Mouse (Mus musculus): ENCODE data around the gene Nrxn3. TPM values are rescaled to one million over a fixed set of nuclear protein-coding genes. Genes with fewer than 3 reads are reported as not detected.

The Nrxn3 gene
- polyA plus RNA-seq, 1 experiment: 3.0 TPM

DNA sequence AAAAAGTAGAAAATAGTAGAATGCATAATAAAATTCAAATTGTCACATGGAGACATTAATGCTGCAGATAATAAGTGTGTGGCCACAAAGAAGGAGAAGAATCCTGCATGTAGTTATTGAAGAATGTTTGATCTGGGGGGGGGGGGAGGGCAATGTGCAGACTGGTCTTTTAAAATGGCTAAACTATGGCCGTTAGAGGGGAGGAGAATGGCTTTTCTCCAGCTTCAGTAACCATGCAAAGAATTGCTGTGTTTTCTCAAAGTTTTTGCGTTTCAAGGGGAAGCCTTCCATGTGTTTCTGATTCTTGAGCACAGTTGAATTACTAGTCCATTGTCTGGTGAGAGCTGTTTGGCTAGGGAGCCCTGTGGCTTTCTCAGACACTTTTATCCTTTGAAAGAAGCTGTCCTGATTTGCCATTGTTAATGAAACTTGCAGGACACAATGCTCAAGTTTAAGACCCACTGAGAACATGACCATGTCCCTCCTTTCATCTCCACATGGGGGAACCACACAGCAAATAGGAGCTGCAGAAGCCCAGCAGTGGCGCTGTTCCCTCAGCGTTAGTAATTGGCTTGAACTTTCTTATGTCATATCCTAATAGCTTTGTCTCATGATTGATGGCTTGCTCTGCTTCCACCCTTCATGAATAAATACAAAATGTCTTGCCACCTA is 808.1 kb downstream of the Nrxn3 start:
- Histone ChIP-seq H3K27me3 (ENCODE audit: control insufficient read depth, insufficient read depth, insufficient read length) (no peaks in the 10 kb centered on the region), H3K4me3 (no peak overlapping the region), H3K4me2 (ENCODE audit: low read depth) (no peak overlapping the region), H3ac (ENCODE audit: control insufficient read depth, insufficient read length) (no peak overlapping the region), H3K79me2 (ENCODE audit: control insufficient read depth, insufficient read depth) (no peaks in the 10 kb centered on the region), H3K36me3 (ENCODE audit: control insufficient read depth, insufficient read depth) (no peaks in the 10 kb centered on the region)
- no peak for TF ChIP-seq MYOG (IDR thresholded peaks at IDR 0.05; ENCODE audit: control insufficient read depth in 1 of 3, insufficient read depth in 1 of 3, insufficient read length in 2 of 3, low read depth in 2 of 3)
- no peak for TF ChIP-seq MAX (IDR thresholded peaks at IDR 0.05; ENCODE audit: low read depth)
- no peak for TF ChIP-seq TCF12 (IDR thresholded peaks at IDR 0.05; ENCODE audit: insufficient read depth, poor library complexity, severe bottlenecking)
- no peak for TF ChIP-seq REST (IDR thresholded peaks at IDR 0.05; ENCODE audit: insufficient read depth, insufficient read length)
- TF ChIP-seq MYOD1 (IDR thresholded peaks at IDR 0.05; ENCODE audit: control insufficient read depth in 1 of 3, insufficient read length in 2 of 3, low read depth in 2 of 3): no peak

DNA sequence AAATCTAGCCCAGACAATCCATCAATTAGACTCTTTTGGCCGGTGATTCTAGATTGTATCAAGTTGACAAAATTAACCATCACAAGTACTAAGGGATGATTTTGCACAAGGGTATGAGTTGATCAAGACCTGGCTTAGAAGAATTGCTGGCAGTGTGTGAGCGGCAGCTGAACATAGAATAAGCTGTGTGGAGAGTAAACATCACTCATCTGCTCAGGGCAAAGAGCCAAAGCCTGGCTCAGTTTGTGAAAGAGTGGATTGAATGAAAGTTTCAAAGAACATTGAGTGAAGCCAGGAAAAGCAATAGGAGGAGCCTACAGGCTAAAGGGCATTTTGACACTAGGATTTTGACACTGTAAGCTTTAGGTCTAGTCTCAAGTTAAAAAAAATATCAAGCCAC is 828.6 kb downstream of the Nrxn3 start:
- H3K4me2 ChIP-seq (ENCODE audit: low read depth): no peak overlapping the region
- no peaks in the 10 kb centered on the region for H3K36me3 ChIP-seq (ENCODE audit: control insufficient read depth, insufficient read depth)
- no peak overlapping the region for H3K4me3 ChIP-seq
- no peaks in the 10 kb centered on the region for H3K27me3 ChIP-seq (ENCODE audit: control insufficient read depth, insufficient read depth, insufficient read length)
- TF ChIP-seq MYOG (IDR thresholded peaks at IDR 0.05; ENCODE audit: control insufficient read depth in 1 of 3, insufficient read depth in 1 of 3, insufficient read length in 2 of 3, low read depth in 2 of 3) (no peak), MYOD1 (IDR thresholded peaks at IDR 0.05; ENCODE audit: control insufficient read depth in 1 of 3, insufficient read length in 2 of 3, low read depth in 2 of 3) (no peak), POLR2A (IDR thresholded peaks at IDR 0.05; ENCODE audit: insufficient read length, low read depth) (no peak), USF1 (IDR thresholded peaks at IDR 0.05; ENCODE audit: low read depth) (no peak), REST (IDR thresholded peaks at IDR 0.05; ENCODE audit: insufficient read depth, insufficient read length) (no peak), CEBPB (IDR thresholded peaks at IDR 0.05; ENCODE audit: insufficient read depth, poor library complexity, severe bottlenecking) (no peak), SRF (IDR thresholded peaks at IDR 0.05; ENCODE audit: control insufficient read depth, insufficient read length, low read depth) (no peak), POLR2AphosphoS2 (IDR thresholded peaks at IDR 0.05; ENCODE audit: insufficient read length, low read depth) (no peak), E2F4 (IDR thresholded peaks at IDR 0.05; ENCODE audit: insufficient read depth) (no peak), TCF12 (IDR thresholded peaks at IDR 0.05; ENCODE audit: insufficient read depth, poor library complexity, severe bottlenecking) (no peak), MAX (IDR thresholded peaks at IDR 0.05; ENCODE audit: low read depth) (no peak), TCF3 (IDR thresholded peaks at IDR 0.05; ENCODE audit: insufficient read length, low read depth) (no peak)
- H3ac ChIP-seq (ENCODE audit: control insufficient read depth, insufficient read length): no peak overlapping the region
- H3K79me2 ChIP-seq (ENCODE audit: control insufficient read depth, insufficient read depth): no peaks in the 10 kb centered on the region

DNA sequence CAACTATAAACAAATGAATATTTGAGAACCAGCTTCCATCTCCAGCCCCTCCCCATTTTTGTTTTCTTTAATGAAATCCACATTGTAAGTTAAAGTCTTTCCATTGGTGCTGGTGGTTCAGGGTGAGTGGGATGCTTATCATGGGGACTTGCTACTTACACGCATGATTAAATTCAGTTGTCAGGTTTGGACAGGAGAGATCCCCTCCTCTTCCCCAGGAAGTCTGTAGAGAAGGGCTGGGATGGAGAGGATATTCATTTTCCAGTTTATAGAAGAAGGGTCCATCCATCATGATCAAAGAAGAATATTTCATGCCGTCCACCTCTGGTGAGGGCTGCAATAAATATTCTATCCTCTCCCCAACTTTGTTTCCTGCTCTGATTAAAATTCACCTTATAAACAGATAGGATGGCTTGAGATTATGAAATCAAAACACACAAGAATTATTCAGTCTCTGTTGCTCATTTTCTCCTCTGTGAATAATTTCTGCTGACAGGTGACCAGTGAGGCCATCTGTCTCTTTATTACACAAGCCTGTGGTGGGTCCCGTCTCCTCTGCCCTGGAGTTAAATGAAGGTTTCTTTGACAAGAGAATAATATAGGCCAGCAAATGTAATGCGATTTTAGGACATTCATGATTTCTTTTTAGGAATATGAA is 830.7 kb downstream of the Nrxn3 start:
- Histone ChIP-seq H3K36me3 (ENCODE audit: control insufficient read depth, insufficient read depth) (no peaks in the 10 kb centered on the region), H3K4me3 (no peak overlapping the region), H3K79me2 (ENCODE audit: control insufficient read depth, insufficient read depth) (no peaks in the 10 kb centered on the region), H3K4me2 (ENCODE audit: low read depth) (no peak overlapping the region), H3ac (ENCODE audit: control insufficient read depth, insufficient read length) (no peak overlapping the region), H3K27me3 (ENCODE audit: control insufficient read depth, insufficient read depth, insufficient read length) (no peaks in the 10 kb centered on the region)
- no peak for TF ChIP-seq MYOD1 (IDR thresholded peaks at IDR 0.05; ENCODE audit: control insufficient read depth in 1 of 3, insufficient read length in 2 of 3, low read depth in 2 of 3)
- no peak for TF ChIP-seq POLR2A (IDR thresholded peaks at IDR 0.05; ENCODE audit: insufficient read length, low read depth)
- no peak for TF ChIP-seq REST (IDR thresholded peaks at IDR 0.05; ENCODE audit: insufficient read depth, insufficient read length)

DNA sequence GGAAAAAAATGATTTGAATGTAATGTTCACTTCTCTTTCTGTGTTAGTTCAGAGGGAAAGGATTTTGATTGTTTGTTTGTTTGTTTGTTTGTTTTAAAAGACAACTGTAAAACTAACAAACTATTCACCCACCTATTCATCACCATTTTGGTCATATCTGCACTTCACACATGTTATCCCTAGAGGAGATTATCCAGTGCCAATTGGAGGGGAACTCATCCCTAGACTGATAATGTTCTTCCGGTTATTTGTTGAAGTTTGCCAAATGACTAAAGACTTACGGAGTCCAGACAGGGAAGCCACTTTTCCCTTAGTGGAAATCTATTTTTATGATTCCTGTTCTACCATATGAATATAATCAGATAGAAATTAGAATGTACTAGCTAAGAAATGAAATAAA is 831.5 kb downstream of the Nrxn3 start:
- no peak for TF ChIP-seq SRF (IDR thresholded peaks at IDR 0.05; ENCODE audit: control insufficient read depth, insufficient read length, low read depth)
- TF ChIP-seq MYOD1 (IDR thresholded peaks at IDR 0.05; ENCODE audit: control insufficient read depth in 1 of 3, insufficient read length in 2 of 3, low read depth in 2 of 3): no peak
- no peak for TF ChIP-seq MYOG (IDR thresholded peaks at IDR 0.05; ENCODE audit: control insufficient read depth in 1 of 3, insufficient read depth in 1 of 3, insufficient read length in 2 of 3, low read depth in 2 of 3)
- no peak for TF ChIP-seq USF1 (IDR thresholded peaks at IDR 0.05; ENCODE audit: low read depth)
- no peak for TF ChIP-seq POLR2A (IDR thresholded peaks at IDR 0.05; ENCODE audit: insufficient read length, low read depth)
- no peak for TF ChIP-seq REST (IDR thresholded peaks at IDR 0.05; ENCODE audit: insufficient read depth, insufficient read length)
- no peak for TF ChIP-seq TCF3 (IDR thresholded peaks at IDR 0.05; ENCODE audit: insufficient read length, low read depth)
- no peak for TF ChIP-seq MAX (IDR thresholded peaks at IDR 0.05; ENCODE audit: low read depth)
- no peak for TF ChIP-seq E2F4 (IDR thresholded peaks at IDR 0.05; ENCODE audit: insufficient read depth)
- no peak for TF ChIP-seq TCF12 (IDR thresholded peaks at IDR 0.05; ENCODE audit: insufficient read depth, poor library complexity, severe bottlenecking)
- no peak for TF ChIP-seq POLR2AphosphoS2 (IDR thresholded peaks at IDR 0.05; ENCODE audit: insufficient read length, low read depth)
- TF ChIP-seq CEBPB (IDR thresholded peaks at IDR 0.05; ENCODE audit: insufficient read depth, poor library complexity, severe bottlenecking): no peak
- Histone ChIP-seq H3K36me3 (ENCODE audit: control insufficient read depth, insufficient read depth) (no peaks in the 10 kb centered on the region), H3K4me2 (ENCODE audit: low read depth) (no peak overlapping the region), H3K27me3 (ENCODE audit: control insufficient read depth, insufficient read depth, insufficient read length) (no peaks in the 10 kb centered on the region), H3ac (ENCODE audit: control insufficient read depth, insufficient read length) (no peak overlapping the region), H3K4me3 (no peak overlapping the region), H3K79me2 (ENCODE audit: control insufficient read depth, insufficient read depth) (no peaks in the 10 kb centered on the region)
